Mouse (Mus musculus) lung, adult 2 months (tissue): ENCODE measurements around the gene Dstn.

Experiments
- CTCF ChIP-seq: fragments of 200-500 bp; IDR thresholded peaks from 2 replicates; pipeline ENCODE4 v1.5.1; 2011; ENCODE audit warnings: mild to moderate bottlenecking, low read length, control low read depth; ENCODE audit not compliant: insufficient read depth
- POLR2A ChIP-seq: fragments of 200-500 bp; IDR thresholded peaks from 2 replicates; pipeline ENCODE4 v1.6.1; 2011; ENCODE audit warnings: low read depth, mild to moderate bottlenecking, control low read depth, low read length, borderline replicate concordance; ENCODE audit errors: extremely low read depth

GRCm38 (mm10) chr2:143946399-143946798, 31.3 kb downstream of the Dstn start:
- TF ChIP-seq POLR2A: no peak
- TF ChIP-seq CTCF: no peak
